Mouse (Mus musculus): ENCODE data around the gene Msh6.

DNA sequence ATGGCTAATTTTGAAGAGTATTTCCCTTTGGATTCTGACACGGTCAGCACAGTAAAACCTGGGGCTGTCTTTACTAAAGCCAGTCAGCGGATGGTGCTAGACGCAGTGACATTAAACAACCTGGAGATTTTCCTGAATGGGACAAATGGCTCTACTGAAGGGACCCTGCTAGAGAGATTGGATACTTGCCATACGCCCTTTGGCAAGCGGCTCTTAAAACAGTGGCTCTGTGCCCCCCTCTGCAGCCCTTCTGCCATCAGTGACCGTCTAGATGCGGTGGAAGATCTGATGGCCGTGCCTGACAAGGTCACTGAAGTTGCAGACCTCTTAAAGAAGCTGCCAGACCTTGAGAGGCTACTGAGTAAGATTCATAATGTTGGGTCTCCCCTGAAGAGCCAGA, 11.1 kb downstream of the Msh6 start:
- TF ChIP-seq CTCF (IDR thresholded peaks at IDR 0.05; ENCODE audit: low read depth, low read length) (no peak), TAL1 (conservative IDR thresholded peaks at IDR 0.05; ENCODE audit: low read depth, low read length) (no peak), GATA1 (IDR thresholded peaks at IDR 0.05; ENCODE audit: borderline replicate concordance, low read length) (no peak), GATA2 (IDR thresholded peaks at IDR 0.05; ENCODE audit: borderline replicate concordance, low read depth, low read length) (no peak)
